Mouse (Mus musculus): ENCODE measurements at regions not wholly inside any gene's neighbourhood (a gene's known extent, or its start where the extent isn't known, plus 50 kb on each side); places are given as distances from the start of the nearest gene placed in this dataset.

GRCm38 (mm10) chr19:52321626-52322025 is 57.5 kb downstream of the Ins1 start:
- no peak for ATAC-seq (ENCODE audit: borderline replicate concordance, extremely low read depth, low FRiP score, low TSS enrichment)
- Histone ChIP-seq H3K4me3 (no peak overlapping the region), H3K27ac (no peak overlapping the region), H3K36me3 (no peaks in the 10 kb centered on the region), H3K9me3 (no peaks in the 10 kb centered on the region), H3K9ac (no peak overlapping the region), H3K4me1 (no peaks in the 10 kb centered on the region), H3K4me2 (no peak overlapping the region), H3K27me3 (no peaks in the 10 kb centered on the region)
- 50% methylated on average over 2 of the region's 2 CpGs for WGBS

GRCm38 (mm10) chr19:52331398-52331797 is 67.3 kb downstream of the Ins1 start:
- Histone ChIP-seq H3K9me3 (no peaks in the 10 kb centered on the region), H3K27ac (no peak overlapping the region), H3K27me3 (no peaks in the 10 kb centered on the region), H3K4me3 (no peak overlapping the region), H3K9ac (no peak overlapping the region), H3K4me2 (no peak overlapping the region), H3K36me3 (no peaks in the 10 kb centered on the region), H3K4me1 (no peaks in the 10 kb centered on the region)
- WGBS, result 90% methylated on average over 1 of the region's 1 CpGs
- no peak for ATAC-seq (ENCODE audit: borderline replicate concordance, extremely low read depth, low FRiP score, low TSS enrichment)

GRCm38 (mm10) chr19:52355175-52355574 is 91.1 kb downstream of the Ins1 start:
- 61% methylated on average over 2 of the region's 2 CpGs for WGBS

GRCm38 (mm10) chr19:52374892-52375578 is 110.9 kb downstream of the Ins1 start:
- no peaks in the 10 kb centered on the region for H3K4me1 ChIP-seq
- no peaks in the 10 kb centered on the region for H3K9me3 ChIP-seq
- H3K27me3 ChIP-seq, result no peaks in the 10 kb centered on the region
- ATAC-seq (ENCODE audit: borderline replicate concordance, extremely low read depth, low FRiP score, low TSS enrichment), result no peak
- 72% methylated on average over 4 of the region's 4 CpGs for WGBS
- no peak overlapping the region for H3K9ac ChIP-seq
- H3K36me3 ChIP-seq, result no peaks in the 10 kb centered on the region
- H3K4me3 ChIP-seq, result no peak overlapping the region
- H3K4me2 ChIP-seq, result no peak overlapping the region
- no peak overlapping the region for H3K27ac ChIP-seq

More at GRCm38 (mm10) chr19:52355175-52355574, 91.1 kb downstream of the Ins1 start:
- H3K27me3 ChIP-seq, result no peaks in the 10 kb centered on the region
- no peak overlapping the region for H3K27ac ChIP-seq
- H3K9me3 ChIP-seq, result no peaks in the 10 kb centered on the region
- no peak overlapping the region for H3K9ac ChIP-seq
- H3K4me3 ChIP-seq, result no peak overlapping the region
- no peaks in the 10 kb centered on the region for H3K36me3 ChIP-seq
- ATAC-seq (ENCODE audit: borderline replicate concordance, extremely low read depth, low FRiP score, low TSS enrichment), result no peak
- no peak overlapping the region for H3K4me2 ChIP-seq
- H3K4me1 ChIP-seq, result no peaks in the 10 kb centered on the region

GRCm38 (mm10) chr19:52406653-52407052 is 142.6 kb downstream of the Ins1 start:
- Histone ChIP-seq H3K9ac (no peak overlapping the region), H3K36me3 (no peaks in the 10 kb centered on the region), H3K4me3 (no peak overlapping the region), H3K9me3 (no peaks in the 10 kb centered on the region), H3K27me3 (no peaks in the 10 kb centered on the region), H3K4me2 (no peak overlapping the region), H3K27ac (no peak overlapping the region), H3K4me1 (no peaks in the 10 kb centered on the region)
- WGBS, result 93% methylated on average over 1 of the region's 1 CpGs
- ATAC-seq (ENCODE audit: borderline replicate concordance, extremely low read depth, low FRiP score, low TSS enrichment), result no peak

GRCm38 (mm10) chr19:52428768-52429167 is 164.7 kb downstream of the Ins1 start:
- Histone ChIP-seq H3K27ac (no peak overlapping the region), H3K4me2 (no peak overlapping the region), H3K4me1 (no peaks in the 10 kb centered on the region), H3K27me3 (no peaks in the 10 kb centered on the region), H3K9me3 (no peaks in the 10 kb centered on the region), H3K9ac (no peak overlapping the region), H3K4me3 (no peak overlapping the region), H3K36me3 (no peaks in the 10 kb centered on the region)
- 23% methylated on average over 2 of the region's 2 CpGs for WGBS
- no peak for ATAC-seq (ENCODE audit: borderline replicate concordance, extremely low read depth, low FRiP score, low TSS enrichment)

GRCm38 (mm10) chr19:52442523-52442922 is 178.4 kb downstream of the Ins1 start:
- Histone ChIP-seq H3K9ac (no peak overlapping the region), H3K27ac (no peak overlapping the region), H3K4me3 (no peak overlapping the region), H3K4me1 (no peaks in the 10 kb centered on the region), H3K36me3 (no peaks in the 10 kb centered on the region), H3K9me3 (no peaks in the 10 kb centered on the region), H3K4me2 (no peak overlapping the region), H3K27me3 (no peaks in the 10 kb centered on the region)
- ATAC-seq (ENCODE audit: borderline replicate concordance, extremely low read depth, low FRiP score, low TSS enrichment), result peak; percentile 57; the same call in 1 of the 2 replicates
- 48% methylated on average over 4 of the region's 4 CpGs for WGBS

GRCm38 (mm10) chr19:52448931-52449330 is 184.8 kb downstream of the Ins1 start:
- H3K9ac ChIP-seq, result no peak overlapping the region
- no peak overlapping the region for H3K27ac ChIP-seq
- H3K27me3 ChIP-seq, result no peaks in the 10 kb centered on the region
- no peaks in the 10 kb centered on the region for H3K36me3 ChIP-seq
- no peak overlapping the region for H3K4me3 ChIP-seq
- ATAC-seq (ENCODE audit: borderline replicate concordance, extremely low read depth, low FRiP score, low TSS enrichment), result no peak
- H3K4me2 ChIP-seq, result no peak overlapping the region
- H3K4me1 ChIP-seq, result no peaks in the 10 kb centered on the region
- 88% methylated on average over 4 of the region's 4 CpGs for WGBS
- H3K9me3 ChIP-seq, result no peaks in the 10 kb centered on the region

- Histone ChIP-seq H3K4me3 (no peak overlapping the region), H3K9me3 (no peaks in the 10 kb centered on the region), H3K4me1 (no peaks in the 10 kb centered on the region), H3K27ac (no peak overlapping the region), H3K36me3 (no peaks in the 10 kb centered on the region), H3K4me2 (no peak overlapping the region), H3K27me3 (no peaks in the 10 kb centered on the region), H3K9ac (no peak overlapping the region)
- WGBS, result 65% methylated on average over 4 of the region's 4 CpGs
- no peak for ATAC-seq (ENCODE audit: borderline replicate concordance, extremely low read depth, low FRiP score, low TSS enrichment)
These were observed 185.3 kb downstream of the Ins1 start for GRCm38 (mm10) chr19:52449392-52449791.
